Mouse (Mus musculus) sigmoid colon, adult 10 weeks (tissue): ENCODE measurements around the gene Krtap6-5. TPM values are rescaled to one million over a fixed set of nuclear protein-coding genes. Genes with fewer than 3 reads are reported as not detected.

Source experiments
- polyA plus RNA-seq: library from polyadenylated mRNA; stranded (reverse); fragments of 350-450 nt; fragmentation: Illumina TruSeq; extraction: RNeasy Lipid Tissue Mini Kit (QIAGEN cat#74804); gene quantifications from one replicate; pipeline ENCODE4 v1.2.3, GENCODE M21; 2014; ENCODE audit warnings: low read depth, low replicate concordance

The Krtap6-5 gene
- polyA plus RNA-seq = not detected

GRCm38 (mm10) chr16:89047783-89048182 is at the start of gene Krtap6-5:
Gene Krtap6-5 (minus strand): TSS chr16:89047883.

GRCm38 (mm10) chr16:89063902-89064301 is 16.2 kb upstream of the Krtap6-5 start, which contains the start of gene 1110025L11Rik:
Gene 1110025L11Rik (minus strand): TSS chr16:89064002.

DNA sequence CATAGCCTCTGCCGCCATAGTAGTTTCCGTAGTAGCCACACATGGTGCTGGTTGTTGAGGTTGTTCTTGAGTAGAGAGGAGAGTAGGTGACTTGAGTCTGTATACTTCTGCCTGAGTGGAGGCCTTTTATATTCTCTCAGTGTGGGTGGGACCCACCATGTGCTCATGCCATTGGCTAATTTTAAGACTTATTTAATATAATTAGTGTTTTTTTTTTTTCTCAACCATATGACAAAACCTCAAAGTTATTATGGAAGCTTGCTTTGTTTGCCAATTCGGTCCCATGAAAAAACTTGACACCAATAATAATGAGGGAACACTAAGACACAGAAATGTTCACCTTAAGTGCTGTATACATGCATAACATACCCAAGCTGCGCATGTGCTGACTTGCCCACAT is 6.3 kb downstream of the Krtap6-5 start, which contains the start of gene Gm10228:
Gene Gm10228, minus strand, starts transcription at position 101 of the 400 bp plus-strand sequence.

GRCm38 (mm10) chr16:89031399-89031798 is 16.3 kb downstream of the Krtap6-5 start, which contains the start of gene Krtap6-1:
Gene Krtap6-1 (plus strand): TSS chr16:89031699.

DNA sequence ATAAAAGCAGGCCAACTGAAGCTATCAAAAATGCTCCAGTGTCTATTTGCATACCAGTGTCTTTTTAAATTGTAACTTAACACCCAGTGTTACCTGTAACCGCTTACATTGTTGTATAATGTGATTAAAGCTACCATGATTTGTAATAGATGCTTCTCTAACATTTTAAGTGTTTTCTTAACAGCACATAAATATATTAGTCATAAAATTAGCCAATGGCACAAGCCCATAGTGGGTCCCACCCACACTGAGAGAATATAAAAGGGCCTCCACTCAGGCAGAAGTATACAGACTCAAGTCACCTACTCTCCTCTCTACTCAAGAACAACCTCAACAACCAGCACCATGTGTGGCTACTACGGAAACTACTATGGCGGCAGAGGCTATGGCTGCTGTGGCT is 32.7 kb downstream of the Krtap6-5 start, which contains the start of gene Gm10229:
Gene Gm10229, plus strand, starts transcription at position 301 of the 400 bp plus-strand sequence.

DNA sequence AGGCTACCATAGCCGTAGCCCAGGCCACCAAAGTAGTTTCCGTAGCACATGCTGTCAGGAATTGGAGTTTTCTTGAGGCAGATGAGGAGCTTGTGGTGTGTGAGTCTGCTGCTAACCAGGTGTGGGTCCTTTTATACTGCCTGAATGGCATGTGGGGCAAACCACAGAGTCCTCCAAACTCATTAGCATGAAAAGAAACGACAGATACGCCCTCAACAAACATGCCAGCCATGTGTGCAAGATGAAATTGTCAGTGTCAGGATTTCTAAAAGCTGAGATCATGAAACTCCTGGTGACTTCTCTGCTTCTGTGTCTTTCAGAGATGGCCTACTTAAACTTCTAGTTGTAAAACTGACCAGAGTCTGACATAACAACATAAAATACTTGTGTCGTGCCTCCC is 37.0 kb downstream of the Krtap6-5 start, which contains the start of gene Krtap22-2:
Gene Krtap22-2, minus strand, starts transcription at position 101 of the 400 bp plus-strand sequence.

Other genes starting within 250 kb of the Krtap6-5 start
- not detected for gene Gm20741, start 235.7 kb downstream of the Krtap6-5 start, polyA plus RNA-seq
- gene Krtap15, start 227.7 kb downstream of the Krtap6-5 start, polyA plus RNA-seq = not detected
- not detected for gene Krtap14, start 221.7 kb downstream of the Krtap6-5 start, polyA plus RNA-seq
- gene Krtap19-1, start 178.5 kb downstream of the Krtap6-5 start, polyA plus RNA-seq = not detected
- not detected for gene Krtap19-2, start 173.6 kb downstream of the Krtap6-5 start, polyA plus RNA-seq
- gene Krtap19-3, start 169.8 kb downstream of the Krtap6-5 start, polyA plus RNA-seq = not detected
- not detected for gene Krtap19-4, start 162.8 kb downstream of the Krtap6-5 start, polyA plus RNA-seq
- not detected for gene Krtap19-5, start 151.4 kb downstream of the Krtap6-5 start, polyA plus RNA-seq
- not detected for gene Krtap19-9b, start 115.6 kb downstream of the Krtap6-5 start, polyA plus RNA-seq
- gene Krtap16-3, start 85.0 kb downstream of the Krtap6-5 start, polyA plus RNA-seq = not detected
- not detected for gene Krtap22-2, start 37.1 kb downstream of the Krtap6-5 start, polyA plus RNA-seq
- not detected for gene Gm10229, start 32.6 kb downstream of the Krtap6-5 start, polyA plus RNA-seq
- not detected for gene Krtap6-1, start 16.2 kb downstream of the Krtap6-5 start, polyA plus RNA-seq
- not detected for gene Gm10228, start 6.4 kb downstream of the Krtap6-5 start, polyA plus RNA-seq
- not detected for gene 1110025L11Rik, start 16.1 kb upstream of the Krtap6-5 start, polyA plus RNA-seq
- not detected for gene Krtap6-3, start 36.1 kb upstream of the Krtap6-5 start, polyA plus RNA-seq
- gene Gm6358, start 93.0 kb upstream of the Krtap6-5 start, polyA plus RNA-seq = not detected
- gene Gm10061, start 103.2 kb upstream of the Krtap6-5 start, polyA plus RNA-seq = not detected
- gene Gm9789, start 110.1 kb upstream of the Krtap6-5 start, polyA plus RNA-seq = not detected
- gene Gm7735, start 121.6 kb upstream of the Krtap6-5 start, polyA plus RNA-seq = not detected
- gene 1110057P08Rik, start 126.9 kb upstream of the Krtap6-5 start, polyA plus RNA-seq = not detected
- not detected for gene Krtap20-2, start 158.0 kb upstream of the Krtap6-5 start, polyA plus RNA-seq